Mouse (Mus musculus) limb, embryonic 12.5 days (tissue): ENCODE data around the gene Rpl5. TPM values are rescaled to one million over a fixed set of nuclear protein-coding genes. Genes with fewer than 3 reads are reported as not detected.

Experiments used
- ATAC-seq: fragments of 200-750 bp; cut with Nextera tagmentation; 2 replicates; pipeline ENCODE4 v1.8.0; 2017; ENCODE audit warnings: low read depth, moderate TSS enrichment; ENCODE audit not compliant: insufficient number of reproducible peaks, insufficient read depth, low FRiP score, low TSS enrichment
- H3K27ac ChIP-seq: fragments of 300-500 bp; sonication (generic); 2 replicates; pipeline ENCODE4 v1.5.1; 2016; ENCODE audit warnings: mild to moderate bottlenecking, moderate library complexity
- H3K27me3 ChIP-seq: fragments of 300-500 bp; sonication (generic); 2 replicates; pipeline ENCODE4 v1.6.1; 2016; ENCODE audit warnings: mild to moderate bottlenecking, moderate library complexity
- H3K36me3 ChIP-seq: fragments of 300-500 bp; sonication (generic); 2 replicates; pipeline ENCODE4 v1.6.1; 2016; ENCODE audit warnings: mild to moderate bottlenecking, moderate library complexity
- H3K4me1 ChIP-seq: fragments of 300-500 bp; sonication (generic); replicated peaks from 2 replicates; pipeline ENCODE4 v1.6.1; 2016
- H3K4me2 ChIP-seq: fragments of 300-500 bp; sonication (generic); 2 replicates; pipeline ENCODE4 v1.6.1; 2016; ENCODE audit warnings: mild to moderate bottlenecking, moderate library complexity
- H3K4me3 ChIP-seq: fragments of 300-500 bp; sonication (generic); replicated peaks from 2 replicates; pipeline ENCODE4 v1.5.1; 2016; ENCODE audit warnings: mild to moderate bottlenecking
- H3K9ac ChIP-seq: fragments of 300-500 bp; sonication (generic); replicated peaks from 2 replicates; pipeline ENCODE4 v1.6.1; 2016; ENCODE audit warnings: mild to moderate bottlenecking, moderate library complexity
- H3K9me3 ChIP-seq: fragments of 300-500 bp; sonication (generic); 2 replicates; pipeline ENCODE4 v1.6.1; 2016; ENCODE audit warnings: mild to moderate bottlenecking, moderate library complexity
- WGBS: fragments of 180-500 bp; shearing (Covaris S2); methylation state at CpG from one replicate; pipeline ENCODE4 v1.1.7; 2016; 5-methylcytosine and 5-hydroxymethylcytosine counted together
- polyA plus RNA-seq: library from polyadenylated mRNA; unstranded; fragments of >200 nt; fragmentation: Nextera tagmentation; extraction: Ambion mirVana; gene quantifications from 2 replicates; pipeline ENCODE4 v1.2.1, GENCODE M21; 2016

Gene Rpl5
- polyA plus RNA-seq, 1 experiment from 2014 or later: 80.0 TPM

- no peak overlapping the region for H3K4me3 ChIP-seq
- ATAC-seq: no peak
- H3K4me1 ChIP-seq: no peaks in the 10 kb centered on the region
- H3K4me2 ChIP-seq: no peak overlapping the region
- no peaks in the 10 kb centered on the region for H3K9me3 ChIP-seq
- H3K27me3 ChIP-seq: no peaks in the 10 kb centered on the region
- no peaks in the 10 kb centered on the region for H3K36me3 ChIP-seq
- no peak overlapping the region for H3K9ac ChIP-seq
- H3K27ac ChIP-seq: no peak overlapping the region
- WGBS: 69% methylated on average over 1 of the region's 1 CpGs
Measured at GRCm38 (mm10) chr5:107948899-107949298, 48.6 kb downstream of the Rpl5 start.

GRCm38 (mm10) chr5:107949607-107950006 lies 49.3 kb downstream of the Rpl5 start:
- WGBS: 81% methylated on average over 3 of the region's 3 CpGs
- H3K27me3 ChIP-seq: no peaks in the 10 kb centered on the region
- H3K9me3 ChIP-seq: no peaks in the 10 kb centered on the region
- H3K36me3 ChIP-seq: no peaks in the 10 kb centered on the region
- ATAC-seq: no peak
- H3K4me3 ChIP-seq: no peak overlapping the region
- H3K27ac ChIP-seq: no peak overlapping the region
- H3K4me2 ChIP-seq: no peak overlapping the region
- no peaks in the 10 kb centered on the region for H3K4me1 ChIP-seq
- H3K9ac ChIP-seq: no peak overlapping the region

GRCm38 (mm10) chr5:107950643-107951042 lies 50.3 kb downstream of the Rpl5 start:
- Histone ChIP-seq H3K9ac (no peak overlapping the region), H3K27ac (no peak overlapping the region), H3K4me2 (no peak overlapping the region), H3K27me3 (no peaks in the 10 kb centered on the region), H3K4me1 (no peaks in the 10 kb centered on the region), H3K36me3 (no peaks in the 10 kb centered on the region), H3K9me3 (no peaks in the 10 kb centered on the region), H3K4me3 (no peak overlapping the region)
- 70% methylated on average over 5 of the region's 5 CpGs for WGBS
- ATAC-seq: no peak

Other genes starting within 250 kb of the Rpl5 start
- not detected in 2 replicates for gene Gfi1, start 174.5 kb upstream of the Rpl5 start, polyA plus RNA-seq
- gene Ube2d2b, start 70.4 kb upstream of the Rpl5 start, polyA plus RNA-seq: 0.37 and 0.55 TPM in 2 replicates
- 85.9 and 88.4 TPM in 2 replicates for gene Evi5, start 25.4 kb upstream of the Rpl5 start, polyA plus RNA-seq
- gene Fam69a, start 86.6 kb downstream of the Rpl5 start, polyA plus RNA-seq: 19.8 and 22.3 TPM in 2 replicates
- 160 and 167 TPM in 2 replicates for gene Mtf2, start 165.2 kb downstream of the Rpl5 start, polyA plus RNA-seq
- gene Tmed5, start 232.1 kb downstream of the Rpl5 start, polyA plus RNA-seq: 27.4 and 28.5 TPM in 2 replicates
- gene Ccdc18, start 232.4 kb downstream of the Rpl5 start, polyA plus RNA-seq: 13.1 and 14.4 TPM in 2 replicates